Mouse (Mus musculus) erythroblast, embryonic 14.5 days (primary cell): Measurements from ENCODE around the gene Eci2. TPM values are rescaled to one million over a fixed set of nuclear protein-coding genes. Genes with fewer than 3 reads are reported as not detected.
"Not testable (repeated sequence)": the region's sequence is repeated elsewhere in the genome, so short reads cannot be mapped to it uniquely, and the experiment has no call there.

Experiments used
- H3K27me3 ChIP-seq: 2 replicates; pipeline ENCODE4 v1.6.1; 2012; ENCODE audit warnings: inconsistent platforms; ENCODE audit not compliant: control insufficient read depth
- H3K36me3 ChIP-seq: 2 replicates; pipeline ENCODE4 v1.6.1; 2012; ENCODE audit warnings: mild to moderate bottlenecking, inconsistent platforms; ENCODE audit not compliant: control insufficient read depth
- H3K4me1 ChIP-seq: 2 replicates; pipeline ENCODE4 v1.6.1; 2012; ENCODE audit warnings: inconsistent platforms; ENCODE audit not compliant: control insufficient read depth
- H3K4me3 ChIP-seq: replicated peaks from 2 replicates; pipeline ENCODE3; 2012; ENCODE audit warnings: moderate library complexity, mild to moderate bottlenecking, inconsistent platforms
- H3K9me3 ChIP-seq: 2 replicates; pipeline ENCODE4 v1.6.1; 2012; ENCODE audit warnings: low read length, inconsistent platforms, mixed read lengths; ENCODE audit not compliant: control insufficient read depth
- GATA1 ChIP-seq: IDR thresholded peaks from 2 replicates; pipeline ENCODE4 v1.6.1; 2012; ENCODE audit warnings: low read length, inconsistent platforms, mixed read lengths
- TAL1 ChIP-seq: IDR thresholded peaks from 3 replicates; pipeline ENCODE4 v1.6.1; 2012; ENCODE audit warnings: low read length, inconsistent platforms, mixed read lengths
- polyA plus RNA-seq: library from polyadenylated mRNA; stranded (reverse); fragments of >175 nt; gene quantifications from 2 replicates; pipeline ENCODE4 v1.2.3, GENCODE M21; 2012

Gene Eci2
- polyA plus RNA-seq, 1 experiment = 1.2 TPM

- H3K4me3 ChIP-seq = no peak overlapping the region
- H3K36me3 ChIP-seq = peaks cover 6% of the 10 kb centered on the region; the same call in 1 of the 2 replicates
- TF ChIP-seq TAL1 = no peak
- no peak for TF ChIP-seq GATA1
- H3K9me3 ChIP-seq = no peaks in the 10 kb centered on the region
- H3K27me3 ChIP-seq = no peaks in the 10 kb centered on the region
- peaks cover 36% of the 10 kb centered on the region for H3K4me1 ChIP-seq
Measured at GRCm38 (mm10) chr13:34995925-34996324, 31.0 kb downstream of the Eci2 start.

- H3K9me3 ChIP-seq = no peaks in the 10 kb centered on the region
- H3K36me3 ChIP-seq = peaks cover 16% of the 10 kb centered on the region
- no peaks in the 10 kb centered on the region for H3K27me3 ChIP-seq
- peak overlapping the region; percentile 83 for H3K4me3 ChIP-seq
- TF ChIP-seq GATA1 = no peak; the same call in 1 of the 2 replicates
- no peak for TF ChIP-seq TAL1
- H3K4me1 ChIP-seq = peaks cover 36% of the 10 kb centered on the region
Measured at GRCm38 (mm10) chr13:34993983-34994811, 32.7 kb downstream of the Eci2 start.

GRCm38 (mm10) chr13:34993595-34993982 lies 33.3 kb downstream of the Eci2 start:
- no peaks in the 10 kb centered on the region for H3K27me3 ChIP-seq
- peak overlapping the region; percentile 83 for H3K4me3 ChIP-seq
- peaks cover 36% of the 10 kb centered on the region for H3K4me1 ChIP-seq
- TF ChIP-seq TAL1 (no peak), GATA1 (no peak)
- peaks cover 22% of the 10 kb centered on the region for H3K36me3 ChIP-seq
- H3K9me3 ChIP-seq = no peaks in the 10 kb centered on the region

GRCm38 (mm10) chr13:34993085-34993484 lies 33.8 kb downstream of the Eci2 start:
- peak overlapping the region; percentile 83 for H3K4me3 ChIP-seq
- TF ChIP-seq TAL1 (no peak), GATA1 (no peak)
- peaks cover 27% of the 10 kb centered on the region for H3K36me3 ChIP-seq
- peaks cover 36% of the 10 kb centered on the region for H3K4me1 ChIP-seq
- H3K27me3 ChIP-seq = no peaks in the 10 kb centered on the region
- H3K9me3 ChIP-seq = no peaks in the 10 kb centered on the region

GRCm38 (mm10) chr13:34991581-34992273 lies 35.2 kb downstream of the Eci2 start:
- peaks cover 36% of the 10 kb centered on the region for H3K4me1 ChIP-seq
- H3K9me3 ChIP-seq = no peaks in the 10 kb centered on the region
- H3K27me3 ChIP-seq = no peaks in the 10 kb centered on the region
- no peak for TF ChIP-seq GATA1
- H3K36me3 ChIP-seq = peaks cover 40% of the 10 kb centered on the region
- H3K4me3 ChIP-seq = no peak overlapping the region

GRCm38 (mm10) chr13:34983479-34983878 lies 43.4 kb downstream of the Eci2 start:
- not testable (repeated sequence) for H3K9me3 ChIP-seq, H3K4me3 ChIP-seq, H3K4me1 ChIP-seq, H3K27me3 ChIP-seq
- H3K36me3 ChIP-seq = peaks cover 79% of the 10 kb centered on the region

GRCm38 (mm10) chr13:34978635-34979034 lies 48.3 kb downstream of the Eci2 start:
- H3K9me3 ChIP-seq, H3K27me3 ChIP-seq: not testable (repeated sequence)
- peaks cover 54% of the 10 kb centered on the region for H3K36me3 ChIP-seq

GRCm38 (mm10) chr13:34977410-34977809 lies 49.5 kb downstream of the Eci2 start:
- no peaks in the 10 kb centered on the region for H3K27me3 ChIP-seq
- peaks cover 13% of the 10 kb centered on the region for H3K4me1 ChIP-seq
- no peak overlapping the region for H3K4me3 ChIP-seq
- no peak for TF ChIP-seq TAL1
- TF ChIP-seq GATA1 = no peak
- H3K36me3 ChIP-seq = peaks cover 51% of the 10 kb centered on the region
- H3K9me3 ChIP-seq = no peaks in the 10 kb centered on the region

More at GRCm38 (mm10) chr13:34978635-34979034, 48.3 kb downstream of the Eci2 start:
- peaks cover 13% of the 10 kb centered on the region for H3K4me1 ChIP-seq
- H3K4me3 ChIP-seq = not testable (repeated sequence)

GRCm38 (mm10) chr13:34976116-34976515 lies 50.8 kb downstream of the Eci2 start:
- Histone ChIP-seq H3K4me1 (peaks cover 11% of the 10 kb centered on the region), H3K36me3 (peaks cover 41% of the 10 kb centered on the region), H3K4me3 (no peak overlapping the region), H3K9me3 (no peaks in the 10 kb centered on the region), H3K27me3 (no peaks in the 10 kb centered on the region)
- TF ChIP-seq TAL1 (no peak), GATA1 (no peak)
